In genomic region chr11:77625061-77625855, GRCm38 (mm10) we compare ENCODE assay signal across 8 mouse cellular contexts. TPM values are rescaled to one million over a fixed set of nuclear protein-coding genes. Genes with fewer than 3 reads are reported as not detected.
A peak's percentile ranks its signal among the peaks of the same experiment; 100 is the strongest.
DNase-seq lines count a peak whose midpoint lies in the region; ATAC-seq lines count a peak whose summit lies in the region.

No protein-coding gene starts in this region.

- 11% methylated on average over 11 of the region's 11 CpGs for WGBS in embryonic facial prominence, embryonic 15.5 days

- no peaks in the 10 kb centered on the region for H3K36me3 ChIP-seq in embryonic facial prominence, embryonic 15.5 days

- H3K9ac ChIP-seq in embryonic facial prominence, embryonic 15.5 days: peak overlapping the region; percentile 18; the same call in 1 of the 2 replicates

- H3K4me1 ChIP-seq in embryonic facial prominence, embryonic 15.5 days: peaks cover 19% of the 10 kb centered on the region

- DNase-seq in B cell, adult 2 months: peak; percentile 59 to 65
- DNase-seq in NIH3T3 (ENCODE audit: low read depth): peak; percentile 44
- peak; percentile 16 for DNase-seq in heart, postnatal 25 days (ENCODE audit: low spot score)
- peak; percentile 32 to 54 for DNase-seq in layer of hippocampus, postnatal 25 days (ENCODE audit: extremely low spot score in 1 of 2, low spot score in 1 of 2)
- peak; percentile 26 for DNase-seq in lung, postnatal 25 days (ENCODE audit: low spot score)
- DNase-seq in right cerebral cortex, postnatal 10 days (ENCODE audit: low spot score in 2 of 2): peak; percentile 83 to 89
- DNase-seq in urinary bladder, postnatal 10 days (ENCODE audit: low spot score): no peak

- no peak overlapping the region for H3K27ac ChIP-seq in embryonic facial prominence, embryonic 15.5 days (replicated peaks)

- peak overlapping the region; percentile 33 for H3K4me3 ChIP-seq in embryonic facial prominence, embryonic 15.5 days (replicated peaks)

- intact Hi-C loops in heart, postnatal 25 days (cut with DNase I): loop anchor here (5.0 kb wide), 2 partner anchors 118 to 528 kb away; no protein-coding TSS in a partner anchor

- peak overlapping the region; percentile 67 for H3K4me2 ChIP-seq in embryonic facial prominence, embryonic 15.5 days (replicated peaks)

- no peak for ATAC-seq in embryonic facial prominence, embryonic 15.5 days (ENCODE audit: insufficient number of reproducible peaks, low FRiP score, low TSS enrichment, low read depth)

- H3K9me3 ChIP-seq in embryonic facial prominence, embryonic 15.5 days (replicated peaks): no peaks in the 10 kb centered on the region

- H3K27me3 ChIP-seq in embryonic facial prominence, embryonic 15.5 days: 0 out of 2 replicates have a peak, but pooled peaks cover 3% of the 10 kb centered on the region

RNA-seq across cellular contexts. Expression of gene Taok1, which starts 17.6 kb away (rescaled TPM):
- 13.7 and 15.1 TPM in 2 replicates for polyA plus RNA-seq in embryonic facial prominence, embryonic 15.5 days (2015; fragmentation: Nextera tagmentation; extraction: Ambion mirVana)
- total RNA-seq in heart, postnatal 25 days (2021): 10 to 100 TPM; 51.8 to 58.4 TPM
- 100 to 1,000 TPM; 110 to 114 TPM for total RNA-seq in layer of hippocampus, postnatal 25 days (2021)
